Mouse (Mus musculus) B cell, adult 2 months (primary cell): ENCODE data around the gene Mis12.

Experiments
- DNase-seq, 2 experiments: peaks; one replicate each; pipeline ENCODE4 v3.0.0; 2022

Gene Mis12

DNA sequence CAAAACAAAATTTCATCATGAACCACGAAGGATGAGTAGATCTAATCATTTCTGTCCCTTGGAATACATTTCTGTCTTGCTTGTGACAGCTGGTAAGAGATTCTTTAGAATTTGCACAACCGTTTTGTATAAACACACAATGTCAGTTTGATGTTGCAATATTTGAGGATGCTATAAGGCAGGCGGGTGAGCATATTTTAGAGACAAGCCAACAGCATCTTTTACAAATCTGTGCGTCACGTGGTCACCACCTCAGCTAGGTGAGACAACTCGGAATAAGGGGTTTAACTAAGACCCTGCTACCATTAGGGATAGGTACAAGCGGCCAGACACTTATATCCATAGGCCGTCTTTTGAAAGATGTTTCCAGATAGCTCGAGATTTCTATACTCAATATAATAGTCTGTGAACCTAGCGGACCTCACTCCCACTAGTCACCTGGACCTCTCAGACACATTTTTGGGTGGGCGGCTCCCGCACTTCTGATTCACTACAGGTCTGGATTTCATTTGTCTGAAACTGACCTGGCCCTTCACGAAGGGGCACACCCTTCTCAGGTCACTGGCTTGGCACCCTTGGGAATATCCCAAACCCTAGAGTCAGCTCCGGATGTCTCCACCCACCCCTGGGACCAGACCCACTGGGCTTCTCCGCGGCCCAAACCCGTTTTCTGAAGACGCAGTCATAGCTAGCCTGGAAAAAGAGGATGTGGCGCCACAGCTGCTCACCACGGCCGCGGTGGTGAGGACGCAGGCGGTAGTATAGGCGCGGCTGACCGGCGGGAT is 803 bp upstream of the Mis12 start:
- DNase-seq = no peak

DNA sequence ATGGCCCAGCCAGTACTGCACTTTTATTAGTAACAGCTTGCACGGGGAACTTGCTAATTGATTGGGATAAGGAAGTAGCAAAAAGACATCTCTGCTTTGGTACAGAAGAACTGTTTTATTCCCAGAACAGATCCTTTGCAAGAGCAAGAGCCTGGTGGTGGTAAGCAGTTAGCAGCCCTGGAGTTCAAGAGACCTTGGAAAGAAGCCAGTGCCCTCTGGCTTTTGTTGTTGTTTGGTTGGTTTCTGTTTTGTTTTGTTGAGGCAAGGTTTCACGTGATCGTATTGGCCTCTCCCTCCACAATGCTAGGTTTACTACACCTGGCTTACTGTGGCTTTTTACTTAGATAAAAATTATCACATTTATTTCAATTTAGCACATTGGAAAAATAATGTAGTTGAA is 8.9 kb downstream of the Mis12 start:
- no peak for DNase-seq

- DNase-seq = no peak
Observed at GRCm38 (mm10) chr11:71029403-71030118, 10.2 kb downstream of the Mis12 start.

DNA sequence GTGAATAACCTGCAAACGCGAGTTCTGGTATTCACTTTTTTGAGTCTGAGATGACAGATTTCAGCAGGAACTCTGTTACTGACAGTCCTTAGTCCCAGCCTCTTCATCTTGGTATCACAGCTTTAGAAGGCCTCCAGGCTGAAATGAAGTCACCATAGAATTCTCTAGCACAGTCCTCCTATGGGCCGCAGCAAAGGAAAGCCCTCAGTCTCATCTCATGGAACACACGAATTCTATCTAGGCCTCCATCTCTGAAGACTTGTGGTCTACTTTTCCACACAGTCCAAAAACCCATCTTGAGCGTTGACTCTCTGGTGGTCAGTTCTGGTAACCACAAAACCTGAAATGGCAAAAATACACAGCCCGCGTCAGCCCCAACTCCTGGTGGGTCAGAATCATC is 12.7 kb downstream of the Mis12 start:
- no peak for DNase-seq

DNA sequence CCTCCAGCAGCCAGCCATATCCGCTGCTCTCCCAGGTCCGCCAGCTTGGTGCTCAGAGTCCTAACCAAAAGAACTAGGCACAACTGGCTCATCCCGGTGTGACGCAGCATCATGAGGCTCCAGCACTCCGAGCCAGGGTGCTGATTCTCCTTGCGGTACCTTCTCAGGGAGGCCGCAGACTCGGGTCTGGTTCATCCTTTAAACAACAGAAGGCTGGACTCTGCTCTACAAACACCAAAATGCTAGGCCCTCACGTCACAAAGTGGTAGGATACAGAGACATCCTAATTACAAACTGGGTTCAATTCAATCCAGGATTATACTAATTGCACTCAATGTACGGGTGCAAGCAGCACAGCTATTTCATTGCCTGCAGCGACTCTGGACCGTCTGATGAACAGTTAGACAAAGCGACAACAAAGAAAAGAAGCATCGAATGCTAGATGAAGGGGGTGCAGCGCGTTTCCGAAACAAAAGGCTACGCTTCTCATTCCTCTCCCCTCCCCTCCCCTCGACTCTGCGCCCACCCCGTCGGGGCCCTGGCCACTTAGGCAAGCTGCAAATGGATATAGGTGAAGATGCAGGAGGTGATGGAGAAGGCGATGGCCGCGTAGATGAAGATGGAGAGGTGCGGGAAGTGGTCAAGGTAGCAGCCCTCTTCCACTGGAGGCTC is 13.2 kb downstream of the Mis12 start:
- no peak for DNase-seq

DNA sequence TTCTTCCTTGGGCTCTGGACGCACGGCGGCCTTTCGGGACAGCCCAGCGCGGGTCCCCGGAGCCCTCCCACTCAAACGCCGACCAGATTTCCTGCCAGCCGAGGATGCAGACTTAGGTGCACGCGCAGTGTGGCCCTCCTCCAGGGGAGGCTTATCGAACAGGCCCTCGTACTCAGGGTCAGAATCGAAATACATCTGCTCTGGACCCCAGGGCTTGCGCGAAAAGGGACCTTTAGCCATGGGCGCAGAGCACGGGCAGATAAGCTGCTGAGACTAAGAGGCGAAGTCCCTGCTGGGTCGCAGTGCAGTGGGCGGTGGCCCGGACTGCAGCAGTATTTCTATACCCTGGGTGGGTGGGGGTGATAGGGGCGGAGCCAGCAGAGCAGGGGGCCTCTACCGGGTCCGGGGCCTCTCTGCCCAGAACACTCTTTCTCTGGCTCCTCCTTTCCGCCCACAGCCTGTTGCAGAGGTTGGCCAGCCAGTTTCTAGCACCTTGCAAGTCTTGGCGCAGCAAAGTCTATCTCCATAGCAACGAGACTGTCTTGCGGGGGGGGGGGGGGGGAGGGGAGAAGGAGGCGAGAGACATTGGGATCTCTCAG is 13.9 kb downstream of the Mis12 start, which contains the start of gene 6330403K07Rik:
TSS of gene 6330403K07Rik (minus strand) at position 351 of the 599 bp plus-strand sequence.
- no peak for DNase-seq

DNA sequence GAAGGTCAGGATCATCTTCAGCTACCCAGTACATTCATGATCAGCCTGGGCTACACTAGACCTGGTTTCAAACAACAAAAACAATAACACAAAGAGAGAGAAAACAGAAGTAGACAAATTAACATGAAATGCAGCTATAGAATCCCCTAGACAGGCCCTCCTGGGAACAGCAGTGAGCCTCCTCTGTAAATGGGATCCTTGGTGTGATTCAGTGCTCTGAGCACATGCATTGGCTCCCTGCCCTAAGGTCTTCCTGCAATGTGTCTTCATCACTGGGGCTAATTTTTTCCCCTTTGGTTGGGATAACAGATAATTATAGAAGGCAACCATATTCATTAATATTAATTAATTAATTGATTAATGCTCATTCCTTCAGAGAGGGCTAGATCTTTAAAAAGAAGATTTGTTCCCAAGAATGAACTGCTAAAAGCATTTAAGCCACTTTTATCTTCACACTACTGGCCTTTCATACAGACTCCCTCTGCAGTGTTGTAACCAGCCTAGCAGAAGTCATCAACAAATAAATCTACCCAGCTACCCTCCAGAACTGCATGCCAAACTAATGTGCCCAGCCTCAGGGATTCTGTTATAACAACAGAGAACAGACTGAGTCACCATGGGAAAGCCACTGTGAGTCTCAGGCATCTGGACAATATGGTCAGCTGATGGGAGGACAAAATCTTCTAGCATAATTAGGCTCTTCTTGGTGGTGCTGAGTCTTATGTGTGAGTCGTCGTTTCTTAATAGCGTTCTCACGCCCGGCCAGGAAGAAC is 20.3 kb downstream of the Mis12 start:
- no peak for DNase-seq

- no peak for DNase-seq
Observed at GRCm38 (mm10) chr11:71052554-71052953, 33.1 kb downstream of the Mis12 start.

- DNase-seq = no peak
Observed at GRCm38 (mm10) chr11:71076342-71076741, 56.9 kb downstream of the Mis12 start.
